Mouse (Mus musculus) lung, postnatal 36 days (tissue): ENCODE measurements at regions not wholly inside any gene's neighbourhood (a gene's known extent, or its start where the extent isn't known, plus 50 kb on each side); places are given as distances from the start of the nearest gene placed in this dataset.
A peak's percentile ranks its signal among the peaks of the same experiment; 100 is the strongest.

Experiments used
- DNase-seq: peaks from one replicate; pipeline ENCODE4 v3.0.0; 2022; ENCODE audit warnings: mixed read lengths

DNA sequence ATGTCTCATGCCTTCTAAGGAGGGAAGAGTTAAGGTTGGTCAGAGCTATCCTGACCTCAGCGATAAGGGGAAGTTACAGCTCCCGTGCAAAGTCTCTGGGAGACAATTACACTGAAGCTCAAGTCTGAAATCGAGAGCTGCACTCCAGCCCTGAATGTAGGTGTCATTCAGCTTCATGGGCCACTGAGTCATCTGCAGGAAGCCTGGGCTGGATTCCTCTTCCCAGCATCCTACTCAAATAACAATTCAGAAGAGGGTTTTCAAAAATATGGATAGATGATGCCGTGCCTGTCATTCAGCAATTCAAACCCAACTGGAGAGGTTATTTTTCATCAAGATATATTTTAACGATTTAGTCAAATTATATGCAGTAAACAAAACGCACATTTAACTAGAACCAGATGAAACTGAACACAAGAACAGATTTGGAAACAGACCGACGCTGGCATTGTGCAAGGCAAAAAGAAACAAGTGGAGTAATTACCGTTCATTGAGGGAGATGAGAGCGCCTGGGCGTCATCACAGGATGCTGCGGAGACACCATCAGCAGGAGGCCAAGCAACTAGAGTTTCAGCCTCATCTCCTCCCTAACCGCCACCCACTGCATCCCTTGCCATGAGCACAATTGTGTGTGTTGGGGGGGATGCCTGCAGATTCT, 57.8 kb upstream of the Cfap46 start:
- DNase-seq: no peak

DNA sequence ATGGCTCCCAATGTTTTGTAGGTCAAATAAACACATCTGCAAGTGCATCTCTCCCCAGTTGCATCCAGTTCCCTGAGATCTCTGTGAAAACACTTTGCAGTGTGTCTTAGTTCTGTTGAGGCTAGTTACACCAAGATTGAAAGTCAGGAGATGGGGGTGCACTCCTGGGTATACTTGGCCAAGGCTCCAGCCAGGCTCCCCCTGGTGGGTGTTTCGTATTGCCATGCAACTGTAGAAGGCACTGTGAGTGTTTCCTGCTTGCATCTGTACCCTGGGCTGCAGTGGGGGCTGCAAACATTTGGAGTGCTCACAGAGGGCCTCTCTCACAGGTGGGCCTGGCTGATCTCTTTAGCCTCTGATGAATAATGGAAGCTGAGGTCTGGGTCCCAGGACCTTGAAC, 63.2 kb upstream of the Cfap46 start:
- peak; percentile 15 for DNase-seq

DNA sequence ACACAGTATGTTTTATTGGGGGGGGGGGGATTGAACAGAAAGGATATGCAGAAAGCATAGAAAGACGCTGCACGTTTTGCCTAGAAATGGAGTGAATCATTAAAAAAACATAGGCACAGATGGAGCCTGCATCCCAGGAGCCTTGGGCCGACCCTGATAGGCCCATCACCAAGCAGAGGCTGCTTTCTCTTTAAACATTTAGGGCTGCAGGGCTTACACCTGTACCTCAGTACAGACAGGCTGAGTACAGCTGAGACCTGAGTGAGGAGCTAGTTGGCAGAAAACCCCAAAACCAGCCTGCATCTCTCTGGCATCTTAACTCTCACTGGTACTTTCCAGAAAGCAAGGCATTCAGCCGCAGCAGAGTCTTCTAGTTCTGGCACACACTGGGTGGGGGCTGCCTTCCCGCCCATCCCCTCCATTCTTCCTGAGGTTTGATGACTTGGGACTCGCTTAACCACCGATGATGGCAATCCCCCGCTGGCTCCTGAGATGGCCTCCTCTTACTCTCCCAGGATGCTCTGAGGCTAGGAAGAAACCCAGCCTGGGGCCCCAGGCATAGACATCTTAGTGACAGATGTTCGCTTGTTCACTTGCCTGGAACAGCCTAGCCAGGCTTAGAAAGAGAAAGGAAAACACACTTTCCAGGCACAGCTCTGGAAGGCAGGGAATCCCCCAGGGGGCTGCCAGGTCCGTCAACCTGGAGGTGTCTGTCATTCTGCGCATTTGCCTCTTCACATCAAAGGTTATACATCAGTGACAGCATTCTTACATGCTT, 63.9 kb upstream of the Cfap46 start:
- DNase-seq: no peak

DNA sequence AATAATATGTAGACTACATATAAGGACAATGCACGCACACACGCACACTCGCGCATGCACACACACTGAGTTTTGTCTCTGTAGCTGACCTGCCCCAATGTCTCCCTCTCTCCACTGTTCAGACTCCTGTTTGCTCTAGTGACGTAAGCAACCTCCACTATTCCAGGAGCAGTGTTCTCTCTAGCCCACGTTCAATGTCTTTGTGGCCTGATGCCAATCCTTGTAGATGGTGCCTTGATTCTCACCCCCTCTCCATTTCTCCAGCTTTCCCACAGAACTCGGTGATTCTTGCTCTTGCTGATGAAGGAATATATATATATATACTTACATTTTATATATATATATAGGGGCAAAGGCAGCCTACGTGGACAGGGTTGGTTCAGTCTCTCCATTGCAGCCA, 71.4 kb upstream of the Cfap46 start:
- DNase-seq: no peak

DNA sequence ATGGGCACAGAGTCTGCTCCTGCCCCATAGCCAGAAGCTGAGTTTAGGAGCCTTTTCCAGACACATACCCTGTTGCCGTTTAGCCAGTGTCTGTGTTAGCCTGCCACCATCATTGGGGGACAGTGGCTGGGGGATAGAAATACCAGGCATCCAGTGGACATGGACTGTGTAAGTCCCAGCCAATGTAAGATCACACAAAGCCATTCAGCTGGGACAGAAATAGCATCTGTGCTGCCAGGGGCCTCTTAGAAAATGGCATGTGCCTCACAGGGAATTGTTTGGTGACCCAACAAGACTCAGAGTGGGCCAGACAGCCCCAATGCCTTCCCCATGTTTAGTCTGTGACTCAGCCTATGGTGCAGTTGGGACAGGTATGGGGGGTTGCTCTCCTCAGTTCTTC, 71.5 kb upstream of the Adgra1 start:
- no peak for DNase-seq

DNA sequence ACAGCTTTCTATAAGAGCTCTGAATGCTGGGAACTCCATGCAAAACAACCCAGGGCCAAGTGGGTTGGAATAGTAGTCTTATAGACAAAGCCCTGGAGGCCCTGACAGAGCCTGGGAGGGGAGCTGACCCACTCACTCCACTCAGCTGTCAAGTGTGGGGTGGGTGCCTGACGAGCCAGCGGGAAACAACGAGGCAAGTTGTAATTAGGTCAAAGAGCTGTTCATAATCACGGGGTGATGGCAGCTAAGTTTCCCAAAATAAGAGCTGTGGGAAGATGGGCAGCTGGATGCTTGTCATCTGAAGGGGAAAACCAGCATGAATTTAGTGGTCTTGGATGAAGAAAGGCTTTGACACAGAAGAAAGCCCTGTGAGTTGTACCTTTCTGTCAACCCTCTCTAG, 70.7 kb upstream of the Adgra1 start:
- DNase-seq: no peak

DNA sequence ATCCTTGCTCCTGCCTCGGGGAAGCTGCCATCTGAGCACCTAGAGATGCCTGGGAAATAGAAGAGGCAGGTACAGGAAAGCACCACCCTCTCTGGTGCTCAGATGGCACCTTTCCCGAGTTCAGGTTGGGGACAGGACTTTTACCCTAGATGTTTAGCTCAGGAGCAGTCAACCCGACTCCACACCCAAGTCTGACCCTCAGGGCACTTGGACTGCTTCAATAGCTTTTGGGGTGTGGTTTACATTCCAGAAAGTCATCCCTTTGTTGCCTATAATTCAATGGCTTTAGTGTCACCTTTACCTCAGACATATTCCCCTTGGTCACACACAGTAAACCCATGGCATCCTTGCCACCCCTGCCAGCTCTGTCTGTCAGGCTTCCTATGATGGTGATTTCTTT, 67.7 kb upstream of the Adgra1 start:
- no peak for DNase-seq

DNA sequence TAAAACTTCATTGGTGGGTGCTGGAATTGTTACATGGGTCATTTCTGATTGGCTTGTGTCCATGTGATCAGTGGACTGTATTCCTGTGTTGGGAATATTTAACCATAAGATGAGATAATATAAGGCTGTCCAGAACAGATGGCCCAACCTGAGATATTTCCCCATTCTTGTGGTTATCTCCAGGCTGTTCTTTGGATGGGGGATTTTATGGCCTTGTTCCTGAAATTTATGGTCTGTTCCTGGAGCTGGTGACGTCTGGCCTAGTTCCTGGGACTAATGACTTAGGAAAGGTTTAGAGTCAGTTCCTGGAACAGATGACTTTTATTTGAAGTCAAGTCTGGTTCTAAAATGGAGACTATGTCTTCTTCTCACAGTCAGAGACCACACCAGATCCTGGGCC, 64.8 kb upstream of the Adgra1 start:
- DNase-seq: no peak

DNA sequence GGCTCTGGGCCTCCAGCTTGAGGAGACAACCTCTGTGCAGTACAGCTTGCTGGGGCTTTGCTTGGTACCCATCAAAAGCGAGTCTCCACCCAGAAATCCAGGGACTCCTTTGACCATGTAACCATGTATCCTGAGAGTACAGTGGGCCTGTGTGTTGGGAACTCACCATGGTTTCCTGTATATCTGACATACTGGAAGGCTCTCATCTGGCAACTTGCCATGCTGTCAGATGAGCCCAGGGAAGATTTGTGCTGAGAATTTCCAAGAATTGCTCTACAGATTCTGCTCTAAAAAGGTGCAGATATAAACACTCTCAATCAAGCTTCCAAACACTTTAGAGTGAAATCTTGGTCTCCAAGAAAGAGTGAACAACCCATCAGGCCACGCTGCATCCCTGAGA, 56.7 kb upstream of the Adgra1 start:
- no peak for DNase-seq

DNA sequence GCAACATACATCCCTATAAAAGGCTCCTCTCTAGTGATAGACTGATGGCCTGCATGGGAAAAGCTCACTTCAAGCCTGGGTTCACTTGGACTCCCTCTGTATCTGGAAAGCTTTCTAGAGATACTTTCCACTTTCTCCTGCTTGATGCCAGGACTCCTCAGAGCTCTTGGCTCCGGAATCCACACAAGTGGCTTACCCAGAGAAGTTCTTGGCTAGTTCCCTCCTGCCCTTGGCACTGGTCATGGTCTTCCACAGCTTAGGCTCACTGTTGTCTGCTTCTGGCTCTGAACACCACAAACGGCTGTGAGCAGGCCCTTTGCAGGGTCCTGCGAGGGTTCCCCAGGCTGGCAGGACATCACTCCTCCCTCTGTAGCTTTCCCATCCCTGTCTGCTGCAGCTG, 54.1 kb upstream of the Adgra1 start:
- no peak for DNase-seq

DNA sequence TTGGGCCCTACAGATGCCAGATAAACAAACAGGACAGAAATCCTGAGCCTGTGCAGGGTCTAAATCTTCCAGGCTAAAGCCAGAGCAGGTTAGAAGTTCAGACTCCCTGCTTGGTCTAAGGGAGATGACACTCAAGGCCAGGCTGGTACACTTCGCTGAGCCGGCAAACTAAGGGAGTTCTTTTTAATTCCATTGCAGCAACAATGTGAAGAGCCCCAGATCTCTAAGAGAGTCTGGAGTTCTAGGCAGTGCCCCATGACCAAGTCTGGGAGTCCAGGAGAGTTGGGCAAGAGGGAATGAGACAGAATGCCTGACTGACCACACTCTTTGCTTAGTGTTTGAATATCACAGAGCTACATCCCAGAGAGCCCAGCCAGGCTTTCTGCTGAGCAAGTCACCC, 52.5 kb upstream of the Adgra1 start:
- no peak for DNase-seq
